Mouse (Mus musculus): Measurements from ENCODE around the gene Hist1h2ag.

DNA sequence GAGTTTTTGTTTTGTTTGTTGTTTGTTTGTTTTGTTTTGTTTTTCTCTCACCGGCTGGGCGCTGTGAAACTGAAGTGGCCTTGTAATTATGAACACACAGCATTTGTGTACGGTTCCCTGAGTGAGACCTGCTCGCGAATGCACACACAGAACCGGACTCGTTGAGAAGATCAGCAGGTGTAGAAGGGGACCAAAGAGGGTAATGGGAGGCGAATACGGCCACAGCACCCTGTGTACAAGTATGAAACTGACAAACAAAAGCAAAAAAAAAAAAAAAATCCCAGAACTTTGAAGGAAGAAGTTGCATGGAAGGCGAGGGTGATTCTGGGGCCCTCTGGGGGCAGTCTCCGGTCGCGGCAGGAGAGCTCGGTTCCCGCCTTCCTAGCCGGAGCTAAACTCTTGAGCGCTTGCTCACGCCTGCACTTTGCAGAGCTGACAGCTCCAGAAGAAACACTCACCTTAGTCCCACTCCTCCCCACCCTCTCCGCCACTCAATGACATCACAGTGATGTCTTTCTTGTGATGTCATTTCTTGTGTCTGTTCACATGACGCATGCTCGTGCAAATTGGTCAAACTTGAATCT lies 47.3 kb downstream of the Hist1h2ag start:
- TF ChIP-seq CTCF (IDR thresholded peaks at IDR 0.05; ENCODE audit: low read depth) = peak; percentile 39; the same call in 1 of the 2 replicates
- TF ChIP-seq EP300 (IDR thresholded peaks at IDR 0.05; ENCODE audit: low read depth) = no peak
